Comparison of ENCODE assay signal across 8 mouse cellular contexts in genomic region chr2:20546496-20547348, GRCm38 (mm10).
DNase-seq lines count a peak whose midpoint lies in the region; ATAC-seq and TF ChIP-seq lines count a peak whose summit lies in the region.

No protein-coding gene starts in this region.

- peak overlapping the region; percentile 54 for H3K4me2 ChIP-seq in heart, embryonic 16.5 days (ENCODE audit: low read depth, low read length)
- H3K4me2 ChIP-seq in neural tube, embryonic 14.5 days (ENCODE audit: low read depth, low read length): peak overlapping the region; percentile 24

- peaks cover 3% of the 10 kb centered on the region; the same call in 1 of the 2 replicates for H3K79me2 ChIP-seq in liver, adult 2 months (ENCODE audit: control insufficient read depth, insufficient read depth, low read length)

- WGBS in liver, adult 2 months: 16% methylated on average over 11 of the region's 11 CpGs
- WGBS in heart, embryonic 16.5 days: 19% methylated on average over 11 of the region's 11 CpGs
- WGBS in limb, embryonic 10.5 days: 13% methylated on average over 11 of the region's 11 CpGs
- WGBS in neural tube, embryonic 14.5 days: 9% methylated on average over 11 of the region's 11 CpGs

- no peak overlapping the region for H3K27ac ChIP-seq in liver, adult 2 months (replicated peaks; ENCODE audit: insufficient read depth, low read depth, low read length)
- no peak overlapping the region for H3K27ac ChIP-seq in heart, embryonic 16.5 days (ENCODE audit: low read length)
- H3K27ac ChIP-seq in limb, embryonic 10.5 days: no peak overlapping the region
- H3K27ac ChIP-seq in neural tube, embryonic 14.5 days (ENCODE audit: low read depth, low read length): no peak overlapping the region

- TF ChIP-seq CTCF in liver, adult 2 months (IDR thresholded peaks at IDR 0.05; ENCODE audit: low read depth, low read length): no peak

- ATAC-seq in heart, embryonic 16.5 days (replicated peaks; ENCODE audit: extremely low read depth, insufficient read depth, low FRiP score): no peak
- peak; percentile 62; the same call in 1 of the 2 replicates for ATAC-seq in neural tube, embryonic 14.5 days (ENCODE audit: low read depth)

- no peaks in the 10 kb centered on the region for H3K36me3 ChIP-seq in liver, adult 2 months (ENCODE audit: control insufficient read depth, insufficient read depth, low read length)
- no peaks in the 10 kb centered on the region for H3K36me3 ChIP-seq in heart, embryonic 16.5 days (ENCODE audit: control insufficient read depth, insufficient read depth)
- H3K36me3 ChIP-seq in limb, embryonic 10.5 days: no peaks in the 10 kb centered on the region
- no peaks in the 10 kb centered on the region for H3K36me3 ChIP-seq in neural tube, embryonic 14.5 days (ENCODE audit: control insufficient read depth, insufficient read depth, low read length)

- DNase-seq in liver, adult 2 months (ENCODE audit: extremely low read depth, low read depth, low spot score): peak; percentile 67
- DNase-seq in liver: no peak
- no peak for DNase-seq in limb, embryonic 10.5 days (ENCODE audit: low spot score)
- DNase-seq in cerebellum, postnatal 4 days (ENCODE audit: low spot score in 2 of 2): no peak
- no peak for DNase-seq in ovary, postnatal 36 days (ENCODE audit: low spot score)
- no peak for DNase-seq in left cerebral cortex, postnatal 14 days (ENCODE audit: low spot score in 2 of 2)

- intact Hi-C loops in left cerebral cortex, postnatal 14 days (cut with DNase I): no loop called here

- H3K9me3 ChIP-seq in heart, embryonic 16.5 days (replicated peaks; ENCODE audit: control insufficient read depth, low read length): no peaks in the 10 kb centered on the region
- H3K9me3 ChIP-seq in limb, embryonic 10.5 days (replicated peaks): no peaks in the 10 kb centered on the region
- H3K9me3 ChIP-seq in neural tube, embryonic 14.5 days (ENCODE audit: control insufficient read depth, low read length): no peaks in the 10 kb centered on the region

- H3K4me3 ChIP-seq in liver, adult 2 months (ENCODE audit: insufficient read depth, low read depth, low read length): no peak overlapping the region
- peak overlapping the region; percentile 26 for H3K4me3 ChIP-seq in heart, embryonic 16.5 days (ENCODE audit: low read length)
- peak overlapping the region; percentile 28 for H3K4me3 ChIP-seq in limb, embryonic 10.5 days
- no peak overlapping the region; the same call in 1 of the 2 replicates for H3K4me3 ChIP-seq in neural tube, embryonic 14.5 days (ENCODE audit: low read depth, low read length)

- no peaks in the 10 kb centered on the region for H3K27me3 ChIP-seq in liver, adult 2 months (ENCODE audit: control insufficient read depth, insufficient read depth, low read length)
- H3K27me3 ChIP-seq in heart, embryonic 16.5 days (ENCODE audit: control insufficient read depth, insufficient read depth, low read length): no peaks in the 10 kb centered on the region
- H3K27me3 ChIP-seq in limb, embryonic 10.5 days (ENCODE audit: low read depth, poor library complexity, severe bottlenecking): no peaks in the 10 kb centered on the region
- no peaks in the 10 kb centered on the region for H3K27me3 ChIP-seq in neural tube, embryonic 14.5 days (ENCODE audit: control insufficient read depth, insufficient read depth, low read length)

- peaks cover 10% of the 10 kb centered on the region for H3K4me1 ChIP-seq in liver, adult 2 months (ENCODE audit: control insufficient read depth, insufficient read depth, low read length)
- H3K4me1 ChIP-seq in heart, embryonic 16.5 days (ENCODE audit: control insufficient read depth, insufficient read depth, low read length): peaks cover 9% of the 10 kb centered on the region; the same call in 1 of the 2 replicates
- peaks cover 16% of the 10 kb centered on the region for H3K4me1 ChIP-seq in limb, embryonic 10.5 days
- peaks cover 15% of the 10 kb centered on the region; the same call in 1 of the 2 replicates for H3K4me1 ChIP-seq in neural tube, embryonic 14.5 days (ENCODE audit: control insufficient read depth, insufficient read depth, low read length)

- H3K9ac ChIP-seq in liver, adult 2 months (ENCODE audit: low read depth, low read length): no peak overlapping the region
- H3K9ac ChIP-seq in heart, embryonic 16.5 days (ENCODE audit: low read length): no peak overlapping the region; the same call in 1 of the 2 replicates
- no peak overlapping the region for H3K9ac ChIP-seq in neural tube, embryonic 14.5 days (replicated peaks; ENCODE audit: low read depth, low read length)

- TF ChIP-seq POLR2A in liver, adult 2 months (IDR thresholded peaks at IDR 0.05; ENCODE audit: extremely low read depth, insufficient read depth, low read length): no peak

Comparison
In these comparisons a context has a peak if more than half of its experiments do, and no peak if none do; other contexts are left out.
1. H3K4me3 ChIP-seq: peak in heart, embryonic 16.5 days (single experiment) and limb, embryonic 10.5 days (single experiment); none in liver, adult 2 months (single experiment) and neural tube, embryonic 14.5 days (single experiment).